Mouse (Mus musculus): ENCODE results near the gene Pigw.

The Pigw gene

GRCm38 (mm10) chr11:84879772-84880464, at the start of gene Pigw, which contains the start of gene Myo19:
Gene Pigw (minus strand): TSS chr11:84880285.
Gene Myo19 (plus strand): TSS chr11:84880148.
- peak; percentile 73 for DNase-seq (ENCODE audit: low spot score)

GRCm38 (mm10) chr11:84920981-84921380, 40.9 kb upstream of the Pigw start:
- DNase-seq (ENCODE audit: low spot score): no peak

DNA sequence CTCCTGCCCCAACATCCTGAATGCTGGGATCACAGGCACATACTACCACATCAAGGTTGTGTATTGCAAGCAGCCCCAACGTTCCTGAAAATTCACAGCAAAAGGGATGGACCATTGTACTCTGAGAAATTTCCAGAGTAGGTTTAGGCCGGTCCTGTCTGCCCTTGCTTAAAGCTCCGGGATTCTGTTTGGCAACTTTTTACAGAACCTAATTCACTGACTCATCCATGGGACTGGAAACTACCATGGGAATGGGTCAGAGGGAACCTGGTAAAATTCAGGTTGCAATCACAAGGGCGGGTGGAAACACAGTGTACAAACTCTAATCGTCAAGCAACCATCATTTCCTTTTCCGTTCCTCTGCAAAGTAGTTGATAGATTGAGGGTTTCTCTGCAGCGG, 39.9 kb upstream of the Pigw start:
- no peak for DNase-seq (ENCODE audit: low spot score)

DNA sequence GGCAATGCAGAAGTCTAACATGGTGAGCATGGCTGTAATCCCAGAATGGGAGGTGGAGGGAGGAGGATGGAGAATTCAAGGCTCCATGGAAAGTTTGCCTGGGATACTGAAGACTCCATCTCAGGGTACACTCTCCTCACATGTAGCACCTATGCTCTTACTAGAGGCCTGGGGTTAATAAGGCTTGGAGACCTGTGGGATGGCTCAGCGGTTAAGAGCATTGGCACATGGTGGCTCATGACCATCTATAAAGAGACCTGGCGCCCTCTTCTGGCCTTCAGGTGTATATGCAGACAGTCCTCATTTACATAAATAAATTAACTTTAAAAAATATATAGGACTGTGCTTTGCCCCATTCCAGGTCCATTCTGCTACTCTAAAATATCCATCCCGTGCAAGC, 39.2 kb upstream of the Pigw start:
- DNase-seq (ENCODE audit: low spot score): no peak

DNA sequence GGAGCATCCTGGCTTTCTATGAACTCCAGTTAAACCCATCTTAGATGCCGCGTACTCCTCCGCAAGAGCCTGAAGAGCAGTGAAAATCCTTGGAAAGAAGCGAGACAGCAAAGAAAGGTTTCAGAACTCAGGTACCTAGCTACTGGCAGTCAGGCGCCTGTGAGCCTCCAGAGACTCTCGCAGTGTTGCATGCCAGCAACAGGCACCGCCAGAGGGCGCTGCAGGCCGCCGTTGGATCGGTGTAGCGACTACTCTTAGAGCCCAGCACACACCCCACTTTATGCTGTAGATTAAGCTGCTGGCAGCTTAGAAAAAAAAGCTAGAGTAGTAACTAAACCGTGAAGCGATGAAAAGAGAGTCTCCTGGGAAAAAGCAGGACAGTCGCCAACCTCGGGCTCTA, 38.3 kb upstream of the Pigw start:
- peak; percentile 77 for DNase-seq (ENCODE audit: low spot score)

DNA sequence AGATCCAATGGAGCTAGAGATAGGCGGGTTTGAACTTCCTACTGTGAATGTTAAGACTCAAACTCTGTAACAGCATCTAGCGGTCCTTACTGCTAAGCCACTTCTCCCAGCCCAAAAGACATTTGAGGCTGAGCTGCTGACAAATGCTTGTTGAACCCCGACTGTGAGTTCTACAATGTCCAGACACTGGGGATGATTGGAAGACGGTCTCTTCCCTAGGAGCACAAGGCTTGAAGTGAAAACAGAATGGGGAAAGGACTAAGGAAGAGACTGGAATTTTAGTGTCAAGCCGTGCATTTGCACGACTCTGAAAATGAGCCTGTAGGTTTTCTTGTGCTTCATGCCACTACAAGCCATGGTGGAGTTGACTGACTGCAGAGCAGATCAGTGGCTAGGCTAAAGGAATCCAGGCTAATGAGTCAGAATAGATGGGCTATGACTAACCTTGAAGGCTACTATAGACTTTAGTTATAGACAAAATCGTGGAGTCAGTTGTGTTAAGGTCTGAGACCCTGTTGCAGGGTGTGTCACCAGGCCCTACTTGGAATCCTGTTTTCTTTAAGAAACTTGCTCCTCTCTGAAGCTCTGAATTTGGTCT, 36.7 kb upstream of the Pigw start:
- no peak for DNase-seq (ENCODE audit: low spot score)

GRCm38 (mm10) chr11:84916053-84916702, 36.1 kb upstream of the Pigw start, which contains the start of gene Znhit3:
Gene Znhit3 (minus strand): TSS chr11:84916366.
- peak; percentile 72 for DNase-seq (ENCODE audit: low spot score)

- DNase-seq (ENCODE audit: low spot score): no peak
Observed at GRCm38 (mm10) chr11:84914673-84915072, 34.6 kb upstream of the Pigw start.

GRCm38 (mm10) chr11:84910411-84910810, 30.3 kb upstream of the Pigw start:
- no peak for DNase-seq (ENCODE audit: low spot score)

- no peak for DNase-seq (ENCODE audit: low spot score)
Observed at GRCm38 (mm10) chr11:84908480-84908879, 28.4 kb upstream of the Pigw start.

DNA sequence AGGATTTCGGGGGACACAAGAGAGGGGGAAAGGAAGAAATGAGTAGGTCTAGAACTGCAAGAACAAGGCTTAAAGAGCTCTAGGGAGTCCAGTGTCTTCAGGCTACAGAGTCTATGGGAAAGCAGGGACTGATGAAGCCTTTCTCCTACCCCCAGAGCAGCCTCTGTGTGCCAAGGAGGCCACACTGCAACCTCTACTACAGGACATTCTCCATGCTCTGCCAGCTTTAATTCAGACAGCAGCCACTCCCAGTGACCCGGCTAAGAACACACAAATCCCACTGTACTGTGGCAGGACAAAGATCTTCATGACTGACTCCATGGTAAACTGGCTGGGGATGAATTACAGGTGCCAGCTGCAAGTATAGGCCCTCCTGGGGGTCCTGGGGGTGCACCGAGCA, 27.0 kb upstream of the Pigw start:
- no peak for DNase-seq (ENCODE audit: low spot score)

GRCm38 (mm10) chr11:84904597-84905144, 24.6 kb upstream of the Pigw start:
- no peak for DNase-seq (ENCODE audit: low spot score)

DNA sequence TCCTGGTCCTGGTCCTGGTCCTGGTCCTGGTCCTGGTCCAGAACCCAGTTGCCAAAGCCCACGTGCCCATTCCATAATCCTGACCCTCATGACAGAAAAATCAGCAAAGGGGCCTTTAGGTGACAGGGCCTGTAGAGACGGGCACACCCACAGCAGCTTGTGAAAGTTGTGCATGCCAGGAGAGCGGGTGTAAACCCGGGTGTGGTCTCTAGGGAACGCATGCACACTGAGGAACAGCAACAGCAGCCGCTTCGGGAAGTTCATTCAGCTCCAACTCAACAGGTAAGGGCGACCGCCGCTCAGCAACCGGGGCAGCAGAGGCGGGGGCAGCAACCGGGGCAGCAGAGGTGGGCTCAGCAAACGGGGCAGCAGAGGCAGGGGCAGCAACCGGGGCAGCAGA, 13.0 kb upstream of the Pigw start:
- no peak for DNase-seq (ENCODE audit: low spot score)

GRCm38 (mm10) chr11:84891705-84892104, 11.6 kb upstream of the Pigw start:
- DNase-seq (ENCODE audit: low spot score): no peak

- DNase-seq (ENCODE audit: low spot score): no peak
Observed at GRCm38 (mm10) chr11:84889492-84889891, 9.4 kb upstream of the Pigw start.

GRCm38 (mm10) chr11:84888025-84888424, 7.9 kb upstream of the Pigw start:
- DNase-seq (ENCODE audit: low spot score): no peak

DNA sequence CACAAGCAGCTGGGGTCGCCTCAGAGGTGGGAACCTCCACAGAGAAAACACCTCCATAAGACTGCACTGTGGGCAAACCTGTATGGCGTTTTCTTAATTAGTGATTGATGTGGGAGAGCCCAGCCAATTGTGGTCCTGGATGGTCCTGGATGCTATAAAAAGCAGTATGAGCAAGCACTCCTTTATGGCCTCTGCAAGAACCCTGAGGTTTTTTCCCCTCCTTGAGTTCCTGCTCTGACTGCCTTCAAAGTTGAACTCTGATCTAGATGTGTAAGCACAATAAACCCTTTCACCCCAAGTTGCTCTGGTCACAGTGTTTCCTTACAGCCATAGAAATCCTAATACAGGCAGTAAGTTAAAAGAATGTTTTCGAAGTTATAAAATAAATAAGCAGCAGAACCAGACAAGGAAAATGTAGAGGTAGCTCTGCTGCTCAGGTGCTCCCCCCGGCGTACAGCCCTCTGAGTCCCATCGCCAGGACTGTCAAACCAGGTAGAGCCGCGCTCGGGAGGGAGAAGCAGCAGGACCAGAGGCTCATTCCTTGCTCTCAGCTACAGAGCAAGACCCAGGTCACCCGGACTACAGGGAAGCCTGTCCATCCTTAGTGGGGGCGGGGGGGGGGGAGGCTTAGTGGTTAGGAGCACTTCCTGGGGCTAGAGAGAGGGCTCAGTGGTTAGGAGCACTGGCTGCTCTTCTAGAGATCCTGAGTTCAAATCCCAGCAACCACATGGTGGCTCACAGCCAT, 6.9 kb upstream of the Pigw start:
- DNase-seq (ENCODE audit: low spot score): no peak

GRCm38 (mm10) chr11:84886236-84886635, 6.2 kb upstream of the Pigw start:
- DNase-seq (ENCODE audit: low spot score): no peak

DNA sequence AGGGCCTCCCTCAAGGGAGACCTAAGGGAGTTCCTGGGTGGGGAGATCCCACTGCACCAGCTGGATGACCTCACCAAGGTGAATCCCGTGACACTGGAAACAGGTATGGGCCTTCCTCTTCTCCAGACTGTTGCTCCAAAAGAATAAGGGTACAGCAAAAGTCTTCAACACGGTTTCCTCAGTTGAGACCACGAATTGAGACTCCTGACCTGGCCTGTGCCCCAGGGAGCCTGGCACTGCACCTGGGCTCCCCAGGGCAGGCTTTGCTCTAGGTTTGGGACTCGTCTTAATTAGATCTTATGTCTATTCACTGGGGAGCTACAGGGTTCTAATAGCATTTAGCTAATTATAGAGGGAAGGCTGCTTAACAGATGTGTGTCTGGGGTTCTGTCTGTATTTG, 5.2 kb upstream of the Pigw start:
- no peak for DNase-seq (ENCODE audit: low spot score)

- no peak for DNase-seq (ENCODE audit: low spot score)
Observed at GRCm38 (mm10) chr11:84882346-84882745, 2.3 kb upstream of the Pigw start.

DNA sequence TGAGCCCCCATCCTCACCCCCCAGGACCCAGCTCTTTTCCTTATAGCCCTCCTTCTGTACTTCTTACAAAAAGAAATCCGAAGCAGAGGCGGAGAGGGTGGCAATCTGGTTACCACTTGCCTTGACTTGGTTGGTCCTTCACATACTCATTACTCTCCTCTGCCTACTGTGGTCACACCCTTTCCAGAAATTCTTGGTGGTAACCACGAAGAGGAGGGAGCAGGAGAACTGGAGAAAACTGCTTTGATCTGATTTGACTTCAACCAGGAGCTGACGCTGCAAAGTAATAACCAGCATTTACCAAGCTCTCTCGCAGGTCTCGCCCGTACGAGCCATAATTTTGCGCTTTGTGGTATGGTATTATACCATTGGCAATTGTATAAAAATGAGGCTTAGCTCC, 886 bp upstream of the Pigw start:
- no peak for DNase-seq (ENCODE audit: low spot score)

GRCm38 (mm10) chr11:84880465-84880961, 428 bp upstream of the Pigw start:
- DNase-seq (ENCODE audit: low spot score): peak; percentile 53

All from ovary, postnatal 14 days (tissue).